Comparison of ENCODE assay signal across 21 mouse cellular contexts in genomic region chr9:50433525-50433924, GRCm38 (mm10).
DNase-seq lines count a peak whose midpoint lies in the region; ATAC-seq and TF ChIP-seq lines count a peak whose summit lies in the region.
"Had no signal": no experiment of that assay in that cellular context is flagged by ENCODE, and none has a peak within 500 bp of the region (broad histone marks: within the 10 kb centered on the region; RNA-seq: fewer than 3 reads in every experiment).

No protein-coding gene starts in this region.

- no peaks in the 10 kb centered on the region for H3K9me3 ChIP-seq in kidney, embryonic 15.5 days (replicated peaks)
- H3K9me3 ChIP-seq in kidney, postnatal 0 days (replicated peaks; ENCODE audit: low read length) = no peaks in the 10 kb centered on the region
- H3K9me3 ChIP-seq: G1E had no signal

- TF ChIP-seq EP300 in heart, adult 2 months (IDR thresholded peaks at IDR 0.05; ENCODE audit: insufficient read depth, low read depth, low read length) = no peak

- no peak overlapping the region for H3K4me3 ChIP-seq in heart, adult 2 months
- no peak overlapping the region for H3K4me3 ChIP-seq in kidney, embryonic 15.5 days (replicated peaks)
- no peak overlapping the region for H3K4me3 ChIP-seq in kidney, postnatal 0 days (replicated peaks; ENCODE audit: low read depth, low read length)

- no peaks in the 10 kb centered on the region for H3K36me3 ChIP-seq in heart, adult 2 months (ENCODE audit: control insufficient read depth, insufficient read depth, low read length)
- H3K36me3 ChIP-seq in kidney, embryonic 15.5 days = no peaks in the 10 kb centered on the region
- H3K36me3 ChIP-seq in kidney, postnatal 0 days (ENCODE audit: insufficient read depth, low read length) = no peaks in the 10 kb centered on the region
- H3K36me3 ChIP-seq: G1E had no signal

- H3K27me3 ChIP-seq in heart, adult 2 months (ENCODE audit: control insufficient read depth, insufficient read depth, low read length) = no peaks in the 10 kb centered on the region
- H3K27me3 ChIP-seq in kidney, embryonic 15.5 days = 0 out of 2 replicates have a peak, but pooled peaks cover 5% of the 10 kb centered on the region
- no peaks in the 10 kb centered on the region for H3K27me3 ChIP-seq in kidney, postnatal 0 days (ENCODE audit: insufficient read depth, low read length)
- H3K27me3 ChIP-seq: CH12.LX had no signal

- no peaks in the 10 kb centered on the region for H3K79me2 ChIP-seq in heart, adult 2 months (replicated peaks; ENCODE audit: control insufficient read depth, insufficient read depth, low read length)

- no peak overlapping the region for H3K4me2 ChIP-seq in kidney, embryonic 15.5 days
- no peak overlapping the region for H3K4me2 ChIP-seq in kidney, postnatal 0 days (ENCODE audit: low read length)

- no peak overlapping the region for H3K9ac ChIP-seq in heart, adult 2 months (ENCODE audit: low read depth, low read length)
- no peak overlapping the region for H3K9ac ChIP-seq in kidney, embryonic 15.5 days
- no peak overlapping the region for H3K9ac ChIP-seq in kidney, postnatal 0 days (ENCODE audit: low read depth, low read length)

- ATAC-seq in kidney, embryonic 15.5 days (replicated peaks; ENCODE audit: low FRiP score) = peak; percentile 63
- ATAC-seq in kidney, postnatal 0 days (replicated peaks; ENCODE audit: low FRiP score, low read depth) = no peak
- ATAC-seq: activated CD4-positive, CD25-positive, alpha-beta regulatory T cell, adult 4 months; CD4-positive, CD25-positive, alpha-beta regulatory T cell, adult 4 months; Patski had no signal

- WGBS in heart, adult 2 months = 81% methylated on average over 4 of the region's 4 CpGs
- WGBS in kidney, embryonic 15.5 days = 55% methylated on average over 4 of the region's 4 CpGs
- 52% methylated on average over 4 of the region's 4 CpGs for WGBS in kidney, postnatal 0 days

- H3K4me1 ChIP-seq in heart, adult 2 months (ENCODE audit: control insufficient read depth, insufficient read depth, low read length) = no peaks in the 10 kb centered on the region
- H3K4me1 ChIP-seq in kidney, embryonic 15.5 days = peaks cover 10% of the 10 kb centered on the region
- no peaks in the 10 kb centered on the region for H3K4me1 ChIP-seq in kidney, postnatal 0 days (replicated peaks; ENCODE audit: insufficient read depth, low read length)

- TF ChIP-seq POLR2A in heart, adult 2 months (IDR thresholded peaks at IDR 0.05; ENCODE audit: insufficient read depth, low read depth, low read length) = no peak

- DNase-seq in heart, adult 11 months = peak; percentile 57
- DNase-seq in heart, adult 2 months = no peak
- no peak for DNase-seq in kidney, adult 18-20 months
- DNase-seq in kidney, postnatal 0 days (ENCODE audit: low spot score) = no peak
- DNase-seq in kidney, postnatal 25 days = no peak
- DNase-seq: adrenal gland, adult 2 months; adrenal gland, adult 8-10 months; adrenal gland, postnatal 10 days; adrenal gland, postnatal 14 days; adrenal gland, postnatal 25 days; adrenal gland, postnatal 36 days; B cell, adult 2 months; cerebellum, adult 11 months; cerebellum, adult 11-12 months; cerebellum, adult 18-20 months had no signal

- intact Hi-C loops in heart, adult 2 months (cut with DNase I) = no loop called here

- TF ChIP-seq CTCF in heart, adult 2 months (IDR thresholded peaks at IDR 0.05) = no peak
- TF ChIP-seq CTCF in kidney, postnatal 0 days (IDR thresholded peaks at IDR 0.05; ENCODE audit: low read depth) = no peak

- no peak overlapping the region for H3K27ac ChIP-seq in heart, adult 2 months
- H3K27ac ChIP-seq in kidney, embryonic 15.5 days = no peak overlapping the region
- H3K27ac ChIP-seq in kidney, postnatal 0 days = 0 out of 2 replicates have a peak overlapping the region, but pooled peaks have one; percentile 31
